ENCODE assay signal across 11 mouse cellular contexts in the genomic region with DNA sequence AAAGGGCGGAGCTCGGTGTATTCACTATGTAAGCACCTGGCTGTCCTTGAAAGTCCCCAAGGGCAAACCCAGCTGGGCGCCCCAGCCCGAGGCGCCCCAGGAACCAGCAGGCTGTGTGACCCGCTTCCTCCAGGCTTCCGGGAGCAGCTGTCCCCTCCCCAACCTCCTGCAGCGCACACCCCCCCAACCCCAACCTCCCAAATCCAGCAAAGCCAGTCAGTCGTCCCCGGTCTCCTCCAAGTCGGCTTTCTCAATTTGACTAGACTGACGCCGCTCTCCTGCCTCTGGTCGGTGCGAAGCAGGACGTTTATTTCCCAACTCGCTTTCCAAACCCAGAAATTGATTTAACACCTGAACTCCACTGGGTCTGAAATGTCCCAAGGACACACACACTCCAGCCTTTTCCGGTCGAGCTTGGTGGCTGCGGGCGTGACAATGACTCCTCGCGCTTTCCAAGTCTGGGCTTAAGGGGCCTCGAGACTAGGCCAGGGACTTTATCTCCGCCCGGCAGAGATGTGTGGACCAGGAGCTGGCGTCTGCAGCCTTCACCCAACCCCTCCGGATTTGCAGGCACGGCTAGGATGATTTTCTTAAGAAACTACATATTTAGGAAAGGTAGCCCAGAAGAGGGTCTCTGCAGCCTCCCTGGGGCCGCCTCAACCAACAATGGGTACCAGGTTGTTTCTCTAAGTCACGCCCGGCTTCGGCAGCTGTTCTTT. TPM values are rescaled to one million over a fixed set of nuclear protein-coding genes. Genes with fewer than 3 reads are reported as not detected.
DNase-seq lines count a peak whose midpoint lies in the region; ATAC-seq lines count a peak whose summit lies in the region.
"Had no signal": no experiment of that assay in that cellular context is flagged by ENCODE, and none has a peak within 500 bp of the region (broad histone marks: within the 10 kb centered on the region; RNA-seq: fewer than 3 reads in every experiment).

No protein-coding gene starts in this region.

- H3K36me3 ChIP-seq in forebrain, embryonic 11.5 days (ENCODE audit: control insufficient read depth, insufficient read depth, low read length): no peaks in the 10 kb centered on the region
- no peaks in the 10 kb centered on the region for H3K36me3 ChIP-seq in forebrain, embryonic 15.5 days
- H3K36me3 ChIP-seq in neural tube, embryonic 11.5 days (ENCODE audit: control insufficient read depth, insufficient read depth, low read length): no peaks in the 10 kb centered on the region
- no peaks in the 10 kb centered on the region for H3K36me3 ChIP-seq in liver, embryonic 12.5 days

- H3K27ac ChIP-seq in forebrain, embryonic 11.5 days (ENCODE audit: low read depth, low read length): no peak overlapping the region
- H3K27ac ChIP-seq in forebrain, embryonic 15.5 days (replicated peaks): no peak overlapping the region
- no peak overlapping the region for H3K27ac ChIP-seq in neural tube, embryonic 11.5 days (ENCODE audit: low read depth, low read length)
- H3K27ac ChIP-seq in liver, embryonic 12.5 days: no peak overlapping the region
- H3K27ac ChIP-seq: heart, adult 2 months had no signal

- peak overlapping the region; percentile 11 for H3K4me2 ChIP-seq in forebrain, embryonic 11.5 days (ENCODE audit: low read depth, low read length, severe bottlenecking)
- H3K4me2 ChIP-seq in forebrain, embryonic 15.5 days (replicated peaks): no peak overlapping the region
- H3K4me2 ChIP-seq in neural tube, embryonic 11.5 days (ENCODE audit: low read depth): no peak overlapping the region
- peak overlapping the region; percentile 25 for H3K4me2 ChIP-seq in liver, embryonic 12.5 days

- 3% methylated on average over 33 of the region's 33 CpGs for WGBS in forebrain, embryonic 11.5 days
- 15% methylated on average over 33 of the region's 33 CpGs for WGBS in forebrain, embryonic 15.5 days
- WGBS in neural tube, embryonic 11.5 days: under 1% methylated on average over 33 of the region's 33 CpGs
- WGBS in liver, embryonic 12.5 days (ENCODE audit: insufficient replicate concordance): 1% methylated on average over 33 of the region's 33 CpGs

- peak; percentile 40; the same call in 1 of the 2 replicates for ATAC-seq in forebrain, embryonic 11.5 days (replicated peaks; ENCODE audit: low FRiP score)
- ATAC-seq in forebrain, embryonic 15.5 days (replicated peaks): no peak
- no peak for ATAC-seq in neural tube, embryonic 11.5 days (ENCODE audit: insufficient read depth, low FRiP score, low TSS enrichment)
- no peak for ATAC-seq in liver, embryonic 12.5 days

- peak overlapping the region; percentile 28; the same call in 1 of the 2 replicates for H3K9ac ChIP-seq in forebrain, embryonic 11.5 days (ENCODE audit: low read length)
- H3K9ac ChIP-seq in forebrain, embryonic 15.5 days (replicated peaks): no peak overlapping the region
- no peak overlapping the region for H3K9ac ChIP-seq in neural tube, embryonic 11.5 days (ENCODE audit: low read length)
- no peak overlapping the region for H3K9ac ChIP-seq in liver, embryonic 12.5 days

- peak; percentile 69 for DNase-seq in forebrain, embryonic 11.5 days (ENCODE audit: low spot score)
- DNase-seq in neural tube, embryonic 11.5 days (ENCODE audit: low spot score): peak; percentile 61
- DNase-seq in neural tube, embryonic 10.5 days (ENCODE audit: extremely low spot score, low spot score): no peak
- DNase-seq in yolk sac, embryonic 10.5 days (ENCODE audit: low spot score): peak; percentile 7
- DNase-seq in ovary, postnatal 10 days (ENCODE audit: low spot score): no peak
- no peak for DNase-seq in cerebellum, adult 11 months
- DNase-seq: lung, postnatal 4 days had no signal

- H3K27me3 ChIP-seq in forebrain, embryonic 11.5 days (ENCODE audit: control insufficient read depth, insufficient read depth, low read length): peaks cover 64% of the 10 kb centered on the region
- peaks cover 87% of the 10 kb centered on the region for H3K27me3 ChIP-seq in forebrain, embryonic 15.5 days
- peaks cover 99% of the 10 kb centered on the region for H3K27me3 ChIP-seq in neural tube, embryonic 11.5 days (ENCODE audit: control insufficient read depth, insufficient read depth, low read length)
- peaks cover 94% of the 10 kb centered on the region for H3K27me3 ChIP-seq in liver, embryonic 12.5 days (replicated peaks)

- H3K4me3 ChIP-seq in forebrain, embryonic 11.5 days (ENCODE audit: low read depth, low read length): no peak overlapping the region
- no peak overlapping the region for H3K4me3 ChIP-seq in forebrain, embryonic 15.5 days
- H3K4me3 ChIP-seq in neural tube, embryonic 11.5 days (ENCODE audit: low read depth, low read length): no peak overlapping the region
- H3K4me3 ChIP-seq in liver, embryonic 12.5 days: no peak overlapping the region
- H3K4me3 ChIP-seq: heart, adult 2 months had no signal

- peaks cover 19% of the 10 kb centered on the region; the same call in 1 of the 2 replicates for H3K4me1 ChIP-seq in forebrain, embryonic 11.5 days (replicated peaks; ENCODE audit: control insufficient read depth, insufficient read depth, low read length)
- 0 out of 2 replicates have a peak, but pooled peaks cover 3% of the 10 kb centered on the region for H3K4me1 ChIP-seq in forebrain, embryonic 15.5 days
- no peaks in the 10 kb centered on the region; the same call in 1 of the 2 replicates for H3K4me1 ChIP-seq in neural tube, embryonic 11.5 days (ENCODE audit: control insufficient read depth, insufficient read depth, low read length)
- H3K4me1 ChIP-seq in liver, embryonic 12.5 days: peaks cover 11% of the 10 kb centered on the region; the same call in 1 of the 2 replicates

- H3K9me3 ChIP-seq in forebrain, embryonic 11.5 days (ENCODE audit: control insufficient read depth, low read length): no peaks in the 10 kb centered on the region
- no peaks in the 10 kb centered on the region for H3K9me3 ChIP-seq in forebrain, embryonic 15.5 days
- no peaks in the 10 kb centered on the region for H3K9me3 ChIP-seq in neural tube, embryonic 11.5 days (ENCODE audit: control insufficient read depth, low read length)
- no peaks in the 10 kb centered on the region for H3K9me3 ChIP-seq in liver, embryonic 12.5 days (replicated peaks)

RNA-seq across cellular contexts. Expression of a gene that starts 18.4 kb away (rescaled TPM):
- polyA plus RNA-seq in forebrain, embryonic 11.5 days (2014; fragmentation: Nextera tagmentation; extraction: Ambion mirVana): 73.3 and 78.7 TPM in 2 replicates
- polyA plus RNA-seq in forebrain, embryonic 15.5 days (2015; fragmentation: Nextera tagmentation; extraction: Ambion mirVana): 10.7 and 18.8 TPM in 2 replicates
- polyA plus RNA-seq in neural tube, embryonic 11.5 days (2014; fragmentation: Nextera tagmentation; extraction: Ambion mirVana): 0.18 and 0.33 TPM in 2 replicates
- not detected in 2 replicates for polyA plus RNA-seq in liver, embryonic 12.5 days (2016; fragmentation: Nextera tagmentation; extraction: Ambion mirVana)
- polyA plus RNA-seq: heart, adult 2 months; stomach, embryonic 14.5 days had no signal

Comparison
In these comparisons a context has a peak if more than half of its experiments do, and no peak if none do; other contexts are left out.
1. DNase-seq: peak in forebrain, embryonic 11.5 days (single experiment), neural tube, embryonic 11.5 days (single experiment) and yolk sac, embryonic 10.5 days (single experiment); none in neural tube, embryonic 10.5 days (single experiment), ovary, postnatal 10 days (single experiment) and cerebellum, adult 11 months (single experiment).
2. H3K4me2 ChIP-seq: peak in forebrain, embryonic 11.5 days (single experiment) and liver, embryonic 12.5 days (single experiment); none in forebrain, embryonic 15.5 days (single experiment) and neural tube, embryonic 11.5 days (single experiment).